Mouse (Mus musculus) liver, postnatal 0 days (tissue): Measurements from ENCODE around the gene Slc24a1.

Source experiments
- CTCF ChIP-seq: sonication (generic); IDR thresholded peaks from 2 replicates; pipeline ENCODE4 v1.5.1; 2016; ENCODE audit warnings: antibody characterized with exemption, low read depth
- EP300 ChIP-seq: IDR thresholded peaks from 2 replicates; pipeline ENCODE4 v1.6.1; 2016; ENCODE audit warnings: antibody characterized with exemption, low read depth, mild to moderate bottlenecking

GRCm38 (mm10) chr9:64939790-64940189, 11.6 kb downstream of the Slc24a1 start:
- TF ChIP-seq CTCF (0 out of 2 replicates have a peak, but pooled peaks have one; percentile 19), EP300 (no peak)
